Mouse (Mus musculus): ENCODE results near the gene Galnt4.

Galnt4 gene

GRCm38 (mm10) chr10:99115471-99116236, 7.7 kb downstream of the Galnt4 start:
- DNase-seq (ENCODE audit: low spot score in 2 of 2) = no peak

GRCm38 (mm10) chr10:99116237-99116632, 8.3 kb downstream of the Galnt4 start:
- DNase-seq (ENCODE audit: low spot score in 2 of 2) = no peak

- DNase-seq (ENCODE audit: low spot score in 2 of 2) = peak in 1 of 2 experiments; percentile 16
Measured at GRCm38 (mm10) chr10:99116650-99117615, 9.0 kb downstream of the Galnt4 start.

GRCm38 (mm10) chr10:99117876-99118275, 9.9 kb downstream of the Galnt4 start:
- peak in 1 of 2 experiments; percentile 7 for DNase-seq (ENCODE audit: low spot score in 2 of 2)

- DNase-seq (ENCODE audit: low spot score in 2 of 2) = peak in 1 of 2 experiments; percentile 9
Measured at GRCm38 (mm10) chr10:99118697-99119096, 10.7 kb downstream of the Galnt4 start.

GRCm38 (mm10) chr10:99119471-99119870, 11.5 kb downstream of the Galnt4 start:
- DNase-seq (ENCODE audit: low spot score in 2 of 2) = no peak

- no peak for DNase-seq (ENCODE audit: low spot score in 2 of 2)
Measured at GRCm38 (mm10) chr10:99126225-99126624, 18.3 kb downstream of the Galnt4 start, which contains the start of gene Phxr2. Phxr2 (minus strand) TSS chr10:99126325.

- DNase-seq (ENCODE audit: low spot score in 2 of 2) = no peak
Measured at GRCm38 (mm10) chr10:99126954-99127353, 19.0 kb downstream of the Galnt4 start.

- DNase-seq (ENCODE audit: low spot score in 2 of 2) = no peak
Measured at GRCm38 (mm10) chr10:99127691-99128261, 19.8 kb downstream of the Galnt4 start.

- peak; percentile 53 to 58 for DNase-seq (ENCODE audit: low spot score in 2 of 2)
Measured at GRCm38 (mm10) chr10:99130611-99131010, 22.7 kb downstream of the Galnt4 start.

- DNase-seq (ENCODE audit: low spot score in 2 of 2) = no peak
Measured at GRCm38 (mm10) chr10:99131298-99131697, 23.3 kb downstream of the Galnt4 start.

- peak; percentile 34 to 48 for DNase-seq (ENCODE audit: low spot score in 2 of 2)
Measured at GRCm38 (mm10) chr10:99132189-99132588, 24.2 kb downstream of the Galnt4 start.

- DNase-seq (ENCODE audit: low spot score in 2 of 2) = no peak
Measured at GRCm38 (mm10) chr10:99132595-99133272, 24.8 kb downstream of the Galnt4 start.

GRCm38 (mm10) chr10:99133321-99133875, 25.4 kb downstream of the Galnt4 start:
- no peak for DNase-seq (ENCODE audit: low spot score in 2 of 2)

GRCm38 (mm10) chr10:99136337-99136736, 28.4 kb downstream of the Galnt4 start:
- peak in 1 of 2 experiments; percentile 33 for DNase-seq (ENCODE audit: low spot score in 2 of 2)

- no peak for DNase-seq (ENCODE audit: low spot score in 2 of 2)
Measured at GRCm38 (mm10) chr10:99145611-99146010, 37.7 kb downstream of the Galnt4 start.

GRCm38 (mm10) chr10:99146596-99146995, 38.6 kb downstream of the Galnt4 start:
- DNase-seq (ENCODE audit: low spot score in 2 of 2) = no peak

GRCm38 (mm10) chr10:99150016-99150415, 42.1 kb downstream of the Galnt4 start:
- DNase-seq (ENCODE audit: low spot score in 2 of 2) = no peak

GRCm38 (mm10) chr10:99151580-99151979, 43.6 kb downstream of the Galnt4 start:
- no peak for DNase-seq (ENCODE audit: low spot score in 2 of 2)

GRCm38 (mm10) chr10:99152063-99152462, 44.1 kb downstream of the Galnt4 start:
- DNase-seq (ENCODE audit: low spot score in 2 of 2) = peak; percentile 21 to 36

- DNase-seq (ENCODE audit: low spot score in 2 of 2) = no peak
Measured at GRCm38 (mm10) chr10:99154635-99155034, 46.7 kb downstream of the Galnt4 start.

Measured in right cerebral cortex, postnatal 10 days (tissue).